Mouse (Mus musculus) kidney, adult 18-20 months (tissue): ENCODE data around the gene Ctsh.
A peak's percentile ranks its signal among the peaks of the same experiment; 100 is the strongest.
"Not testable (repeated sequence)": the region's sequence is repeated elsewhere in the genome, so short reads cannot be mapped to it uniquely, and the experiment has no call there.

Source experiments
- DNase-seq: peaks from one replicate; pipeline ENCODE4 v3.0.0; 2021

Gene Ctsh

GRCm38 (mm10) chr9:90053852-90054251, at the start of gene Ctsh:
Ctsh (plus strand) TSS chr9:90054152.
- DNase-seq, result no peak

GRCm38 (mm10) chr9:90006432-90006831, 47.5 kb upstream of the Ctsh start:
- no peak for DNase-seq

GRCm38 (mm10) chr9:90007094-90007493, 46.9 kb upstream of the Ctsh start:
- DNase-seq, result no peak

- DNase-seq, result no peak
Observed at GRCm38 (mm10) chr9:90008138-90008537, 45.8 kb upstream of the Ctsh start.

GRCm38 (mm10) chr9:90011849-90012248, 42.1 kb upstream of the Ctsh start:
- no peak for DNase-seq

- DNase-seq, result no peak
Observed at GRCm38 (mm10) chr9:90014649-90015048, 39.3 kb upstream of the Ctsh start.

- DNase-seq, result no peak
Observed at GRCm38 (mm10) chr9:90016204-90016603, 37.7 kb upstream of the Ctsh start.

- no peak for DNase-seq
Observed at GRCm38 (mm10) chr9:90020866-90021265, 33.1 kb upstream of the Ctsh start.

GRCm38 (mm10) chr9:90021442-90021841, 32.5 kb upstream of the Ctsh start:
- DNase-seq, result no peak

GRCm38 (mm10) chr9:90027709-90028108, 26.2 kb upstream of the Ctsh start:
- DNase-seq, result no peak

- no peak for DNase-seq
Observed at GRCm38 (mm10) chr9:90033922-90034321, 20.0 kb upstream of the Ctsh start.

- no peak for DNase-seq
Observed at GRCm38 (mm10) chr9:90035168-90035567, 18.8 kb upstream of the Ctsh start.

- no peak for DNase-seq
Observed at GRCm38 (mm10) chr9:90035794-90036193, 18.2 kb upstream of the Ctsh start.

GRCm38 (mm10) chr9:90036313-90036712, 17.6 kb upstream of the Ctsh start:
- no peak for DNase-seq

GRCm38 (mm10) chr9:90038535-90038934, 15.4 kb upstream of the Ctsh start:
- no peak for DNase-seq

GRCm38 (mm10) chr9:90040916-90041315, 13.0 kb upstream of the Ctsh start:
- no peak for DNase-seq

GRCm38 (mm10) chr9:90041556-90041955, 12.4 kb upstream of the Ctsh start:
- DNase-seq, result no peak

- not testable (repeated sequence) for DNase-seq
Observed at GRCm38 (mm10) chr9:90042906-90043305, 11.0 kb upstream of the Ctsh start.

GRCm38 (mm10) chr9:90045191-90045590, 8.8 kb upstream of the Ctsh start:
- DNase-seq, result no peak

GRCm38 (mm10) chr9:90047937-90048627, 5.9 kb upstream of the Ctsh start:
- no peak for DNase-seq

GRCm38 (mm10) chr9:90054371-90055145, 606 bp downstream of the Ctsh start:
- DNase-seq, result peak; percentile 82

- DNase-seq, result no peak
Observed at GRCm38 (mm10) chr9:90055409-90055808, 1.5 kb downstream of the Ctsh start.

- no peak for DNase-seq
Observed at GRCm38 (mm10) chr9:90055911-90056310, 2.0 kb downstream of the Ctsh start.

- no peak for DNase-seq
Observed at GRCm38 (mm10) chr9:90056716-90057115, 2.8 kb downstream of the Ctsh start.
